Mouse (Mus musculus): ENCODE measurements around the gene Dpp6. TPM values are rescaled to one million over a fixed set of nuclear protein-coding genes. Genes with fewer than 3 reads are reported as not detected.

Gene Dpp6
- polyA plus RNA-seq, 1 experiment = 95.2 TPM

- Histone ChIP-seq H3K4me1 (ENCODE audit: control insufficient read depth, insufficient read depth, low read length) (peaks cover 5% of the 10 kb centered on the region), H3K27ac (ENCODE audit: insufficient read depth, low read length) (no peak overlapping the region), H3K4me3 (ENCODE audit: insufficient read depth, low read length) (no peak overlapping the region)
- TF ChIP-seq CTCF (IDR thresholded peaks at IDR 0.05; ENCODE audit: extremely low read depth, insufficient read depth, low read length) = no peak
- TF ChIP-seq POLR2A (IDR thresholded peaks at IDR 0.05; ENCODE audit: extremely low read depth, insufficient read depth, low read length) = no peak
Measured at GRCm38 (mm10) chr5:27251361-27251760, 434.4 kb downstream of the Dpp6 start.

DNA sequence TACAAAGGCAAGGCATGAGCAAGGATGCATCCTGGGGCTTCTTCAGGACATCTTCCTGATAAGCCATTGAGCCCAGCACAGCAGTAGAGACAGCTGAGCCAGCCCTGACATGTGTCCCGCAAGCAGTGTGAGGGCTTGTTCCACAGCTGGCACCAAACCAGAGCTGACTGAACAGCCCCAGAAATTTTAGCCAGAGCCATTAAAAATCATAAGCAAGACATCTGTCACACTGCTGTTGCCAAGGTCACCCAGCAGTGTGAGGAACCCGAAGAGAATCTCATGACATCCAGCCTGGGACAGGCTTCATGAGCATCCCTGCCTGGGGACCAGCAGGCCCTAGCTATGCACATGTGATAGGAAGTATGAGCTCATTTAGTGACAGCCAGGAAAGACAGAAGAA, 438.2 kb downstream of the Dpp6 start:
- TF ChIP-seq POLR2A (IDR thresholded peaks at IDR 0.05; ENCODE audit: extremely low read depth, insufficient read depth, low read length) = no peak
- TF ChIP-seq CTCF (IDR thresholded peaks at IDR 0.05; ENCODE audit: extremely low read depth, insufficient read depth, low read length) = no peak

DNA sequence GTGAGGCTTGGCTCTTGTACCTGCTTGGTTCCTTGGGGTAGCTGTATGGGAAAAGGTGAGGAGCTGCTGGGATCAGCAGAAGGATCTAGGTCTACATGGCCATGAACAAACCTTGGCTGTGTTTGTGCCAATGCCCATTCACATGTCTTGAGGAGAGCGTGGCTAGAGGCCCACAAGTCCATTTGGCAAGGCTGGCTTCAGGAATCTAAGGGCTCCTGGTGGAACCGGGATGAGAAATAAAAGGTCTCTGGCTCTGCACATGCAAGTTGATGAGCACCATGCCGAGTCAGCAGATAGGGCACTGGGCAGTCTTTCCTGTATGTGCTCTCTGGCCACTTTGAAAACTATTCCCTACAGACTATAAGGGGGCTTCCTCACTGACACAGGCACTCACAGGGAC, 441.6 kb downstream of the Dpp6 start:
- TF ChIP-seq CTCF (IDR thresholded peaks at IDR 0.05; ENCODE audit: extremely low read depth, insufficient read depth, low read length) (no peak), POLR2A (IDR thresholded peaks at IDR 0.05; ENCODE audit: extremely low read depth, insufficient read depth, low read length) (no peak)
- Histone ChIP-seq H3K4me3 (ENCODE audit: insufficient read depth, low read length) (no peak overlapping the region), H3K27ac (ENCODE audit: insufficient read depth, low read length) (no peak overlapping the region), H3K4me1 (ENCODE audit: control insufficient read depth, insufficient read depth, low read length) (peaks cover 5% of the 10 kb centered on the region)

More for the DNA sequence above, 438.2 kb downstream of the Dpp6 start:
- H3K27ac ChIP-seq (ENCODE audit: insufficient read depth, low read length) = no peak overlapping the region
- peaks cover 5% of the 10 kb centered on the region for H3K4me1 ChIP-seq (ENCODE audit: control insufficient read depth, insufficient read depth, low read length)
- no peak overlapping the region for H3K4me3 ChIP-seq (ENCODE audit: insufficient read depth, low read length)

GRCm38 (mm10) chr5:27261746-27262727, 445.0 kb downstream of the Dpp6 start:
- peaks cover 3% of the 10 kb centered on the region; the same call in 1 of the 2 replicates for H3K4me1 ChIP-seq (ENCODE audit: control insufficient read depth, insufficient read depth, low read length)
- peak; percentile 74 for TF ChIP-seq POLR2A (IDR thresholded peaks at IDR 0.05; ENCODE audit: extremely low read depth, insufficient read depth, low read length)
- no peak for TF ChIP-seq CTCF (IDR thresholded peaks at IDR 0.05; ENCODE audit: extremely low read depth, insufficient read depth, low read length)
- peak overlapping the region; percentile 75 for H3K4me3 ChIP-seq (ENCODE audit: insufficient read depth, low read length)
- H3K27ac ChIP-seq (ENCODE audit: insufficient read depth, low read length) = peak overlapping the region; percentile 83

- peaks cover 3% of the 10 kb centered on the region; the same call in 1 of the 2 replicates for H3K4me1 ChIP-seq (ENCODE audit: control insufficient read depth, insufficient read depth, low read length)
- peak overlapping the region; percentile 75 for H3K4me3 ChIP-seq (ENCODE audit: insufficient read depth, low read length)
- H3K27ac ChIP-seq (ENCODE audit: insufficient read depth, low read length) = peak overlapping the region; percentile 2; the same call in 1 of the 2 replicates
- no peak for TF ChIP-seq CTCF (IDR thresholded peaks at IDR 0.05; ENCODE audit: extremely low read depth, insufficient read depth, low read length)
- TF ChIP-seq POLR2A (IDR thresholded peaks at IDR 0.05; ENCODE audit: extremely low read depth, insufficient read depth, low read length) = no peak
Measured at GRCm38 (mm10) chr5:27262751-27263150, 445.7 kb downstream of the Dpp6 start.

DNA sequence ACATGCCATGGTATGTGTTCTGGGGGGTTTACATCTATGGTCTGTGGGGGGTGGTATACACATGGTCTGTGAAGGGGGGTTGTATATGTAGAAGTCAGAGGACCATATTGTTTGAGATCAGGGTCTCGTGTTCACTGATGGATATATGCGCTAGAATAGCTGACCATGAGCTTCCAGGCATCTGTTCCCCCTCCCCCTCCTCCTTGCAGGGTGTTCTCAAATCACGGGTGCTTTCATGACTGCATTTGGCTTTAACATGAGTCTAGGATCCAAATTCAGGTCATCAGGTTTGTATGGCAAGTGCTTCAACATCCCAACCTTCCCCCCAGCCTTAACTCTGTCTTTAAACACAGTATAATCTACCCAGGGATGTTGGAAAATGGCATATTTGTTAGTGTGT, 448.3 kb downstream of the Dpp6 start:
- Histone ChIP-seq H3K4me3 (ENCODE audit: insufficient read depth, low read length) (0 out of 2 replicates have a peak overlapping the region, but pooled peaks have one; percentile 10), H3K4me1 (ENCODE audit: control insufficient read depth, insufficient read depth, low read length) (peaks cover 3% of the 10 kb centered on the region; the same call in 1 of the 2 replicates), H3K27ac (ENCODE audit: insufficient read depth, low read length) (no peak overlapping the region)
- no peak for TF ChIP-seq POLR2A (IDR thresholded peaks at IDR 0.05; ENCODE audit: extremely low read depth, insufficient read depth, low read length)
- TF ChIP-seq CTCF (IDR thresholded peaks at IDR 0.05; ENCODE audit: extremely low read depth, insufficient read depth, low read length) = no peak

DNA sequence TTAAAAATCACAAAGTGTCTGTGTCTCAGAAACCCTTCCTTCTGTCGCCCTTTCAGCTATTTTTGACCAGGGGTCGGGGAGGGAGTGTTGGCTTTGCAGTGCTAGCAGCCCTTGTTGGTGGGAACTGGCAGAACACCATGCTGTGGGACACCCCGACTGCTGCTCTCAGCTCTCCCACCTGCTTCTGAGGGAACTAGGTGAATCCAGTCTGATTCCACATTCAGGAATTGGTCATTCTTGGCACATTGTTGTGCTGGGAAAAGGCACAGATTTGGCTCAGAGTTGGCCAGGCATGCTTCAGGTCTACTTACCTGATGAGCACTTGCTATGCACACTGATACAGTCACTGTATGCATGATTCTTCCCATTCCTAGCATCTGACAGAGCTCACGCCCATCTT, 454.3 kb downstream of the Dpp6 start:
- peaks cover 5% of the 10 kb centered on the region for H3K4me1 ChIP-seq (ENCODE audit: control insufficient read depth, insufficient read depth, low read length)
- H3K27ac ChIP-seq (ENCODE audit: insufficient read depth, low read length) = no peak overlapping the region
- H3K4me3 ChIP-seq (ENCODE audit: insufficient read depth, low read length) = no peak overlapping the region
- TF ChIP-seq POLR2A (IDR thresholded peaks at IDR 0.05; ENCODE audit: extremely low read depth, insufficient read depth, low read length) (no peak), CTCF (IDR thresholded peaks at IDR 0.05; ENCODE audit: extremely low read depth, insufficient read depth, low read length) (no peak)

DNA sequence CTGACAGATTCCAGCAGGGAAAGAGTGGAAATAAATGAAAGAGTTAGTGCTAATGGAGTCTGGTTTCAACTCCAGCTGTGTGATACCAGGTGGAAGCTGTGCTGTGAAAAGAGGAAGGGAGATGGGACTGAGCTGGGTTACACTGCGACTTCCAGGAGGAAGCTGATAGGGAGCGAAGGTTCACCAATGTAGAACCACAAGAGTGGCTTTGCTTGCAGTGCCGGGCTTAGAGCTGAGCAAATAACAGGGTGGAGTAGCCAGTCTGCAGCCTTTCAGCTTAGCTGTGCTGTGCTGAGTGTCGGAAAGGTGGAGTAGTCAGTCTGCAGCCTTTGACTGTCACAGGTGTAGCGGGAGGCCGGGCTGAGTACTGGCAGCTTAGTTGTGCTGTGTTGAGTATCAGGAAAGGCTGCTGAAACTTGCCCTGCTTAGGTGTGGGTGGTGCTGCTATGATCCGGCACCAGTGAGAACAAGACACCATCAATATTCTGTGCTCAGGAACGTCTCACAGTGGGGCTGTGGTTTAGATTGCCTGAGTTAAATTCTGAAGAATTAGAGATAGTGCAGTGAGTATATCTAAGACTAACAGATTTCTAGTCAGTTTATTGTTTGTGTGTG, 457.9 kb downstream of the Dpp6 start:
- no peak overlapping the region for H3K27ac ChIP-seq (ENCODE audit: insufficient read depth, low read length)
- TF ChIP-seq POLR2A (IDR thresholded peaks at IDR 0.05; ENCODE audit: extremely low read depth, insufficient read depth, low read length) = no peak
- TF ChIP-seq CTCF (IDR thresholded peaks at IDR 0.05; ENCODE audit: extremely low read depth, insufficient read depth, low read length) = no peak
- H3K4me3 ChIP-seq (ENCODE audit: insufficient read depth, low read length) = no peak overlapping the region
- peaks cover 5% of the 10 kb centered on the region for H3K4me1 ChIP-seq (ENCODE audit: control insufficient read depth, insufficient read depth, low read length)

DNA sequence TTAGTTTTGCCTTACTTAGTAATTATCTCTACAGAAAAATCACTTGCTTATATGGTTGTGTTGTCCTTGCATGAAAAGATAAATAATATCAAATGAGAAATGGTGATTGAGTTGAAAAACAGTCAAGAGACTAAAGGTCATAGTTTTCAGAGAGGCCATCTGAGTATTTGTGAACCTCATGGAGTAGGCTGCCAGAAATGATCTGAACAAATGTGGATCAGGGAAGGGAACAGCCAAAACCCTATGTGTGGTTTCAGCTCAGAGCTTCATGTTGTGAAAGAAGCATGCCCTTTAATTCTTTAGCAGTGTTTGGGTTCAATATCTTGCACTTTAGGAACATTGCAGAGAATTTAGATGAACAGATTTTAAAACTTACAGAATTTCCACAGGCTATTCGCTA, 458.9 kb downstream of the Dpp6 start:
- no peak for TF ChIP-seq CTCF (IDR thresholded peaks at IDR 0.05; ENCODE audit: extremely low read depth, insufficient read depth, low read length)
- no peak for TF ChIP-seq POLR2A (IDR thresholded peaks at IDR 0.05; ENCODE audit: extremely low read depth, insufficient read depth, low read length)
- Histone ChIP-seq H3K27ac (ENCODE audit: insufficient read depth, low read length) (no peak overlapping the region), H3K4me1 (ENCODE audit: control insufficient read depth, insufficient read depth, low read length) (peaks cover 5% of the 10 kb centered on the region), H3K4me3 (ENCODE audit: insufficient read depth, low read length) (no peak overlapping the region)

Measured in cortical plate, adult 2 months (tissue).